Mouse (Mus musculus) frontal cortex, postnatal 36 days (tissue): ENCODE data around the gene Nckap5l.
"Not testable (repeated sequence)": the region's sequence is repeated elsewhere in the genome, so short reads cannot be mapped to it uniquely, and the experiment has no call there.

Experiments used
- DNase-seq, 2 experiments: peaks; one replicate each; pipeline ENCODE4 v3.0.0; 2022; ENCODE audit warnings: low spot score in 2 of 2

Nckap5l gene

GRCm38 (mm10) chr15:99396875-99397274, 60.7 kb downstream of the Nckap5l start:
- no peak for DNase-seq

GRCm38 (mm10) chr15:99396462-99396861, 61.1 kb downstream of the Nckap5l start:
- no peak for DNase-seq

DNA sequence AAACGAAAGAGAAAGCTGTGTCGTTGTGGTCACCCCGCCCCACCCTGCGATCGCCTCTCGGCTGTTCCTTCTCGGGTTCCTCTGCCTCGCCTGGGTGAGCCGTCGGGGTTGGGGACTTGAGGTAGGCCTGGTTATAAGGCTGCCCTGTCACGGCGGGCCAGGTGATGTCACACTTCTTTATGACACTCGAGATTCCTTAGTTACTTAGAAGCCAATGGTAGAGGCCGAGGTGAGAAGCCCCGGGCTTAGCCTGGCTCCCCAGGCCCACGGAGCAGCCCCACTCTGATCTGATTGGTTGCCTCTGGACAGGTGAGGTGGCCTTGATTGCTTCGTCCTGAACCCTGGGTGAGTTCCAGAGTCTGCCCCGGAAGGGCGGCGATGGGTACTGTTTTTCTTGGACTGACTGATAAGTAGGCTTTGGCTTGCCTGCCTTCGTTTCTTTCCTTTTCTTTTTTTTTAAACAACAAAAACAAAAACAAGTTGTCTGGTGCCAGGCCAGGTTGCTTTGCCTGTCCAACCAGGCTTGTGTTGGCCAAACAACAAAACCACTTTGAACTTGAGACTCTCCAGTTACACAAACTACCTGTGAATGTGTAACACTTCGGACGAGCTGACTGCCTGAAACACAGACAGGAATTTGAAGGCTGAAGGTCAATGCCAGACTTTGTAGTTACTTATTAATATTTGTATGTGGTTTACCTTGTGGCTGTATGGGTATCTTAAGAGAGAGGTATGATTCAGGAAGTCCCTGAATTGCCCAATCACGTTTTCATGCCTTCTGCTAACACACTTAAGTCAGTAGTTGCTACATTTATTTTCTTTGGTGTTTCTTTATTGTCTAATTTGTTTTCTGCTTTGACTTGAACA, 63.9 kb downstream of the Nckap5l start:
- DNase-seq = no peak

DNA sequence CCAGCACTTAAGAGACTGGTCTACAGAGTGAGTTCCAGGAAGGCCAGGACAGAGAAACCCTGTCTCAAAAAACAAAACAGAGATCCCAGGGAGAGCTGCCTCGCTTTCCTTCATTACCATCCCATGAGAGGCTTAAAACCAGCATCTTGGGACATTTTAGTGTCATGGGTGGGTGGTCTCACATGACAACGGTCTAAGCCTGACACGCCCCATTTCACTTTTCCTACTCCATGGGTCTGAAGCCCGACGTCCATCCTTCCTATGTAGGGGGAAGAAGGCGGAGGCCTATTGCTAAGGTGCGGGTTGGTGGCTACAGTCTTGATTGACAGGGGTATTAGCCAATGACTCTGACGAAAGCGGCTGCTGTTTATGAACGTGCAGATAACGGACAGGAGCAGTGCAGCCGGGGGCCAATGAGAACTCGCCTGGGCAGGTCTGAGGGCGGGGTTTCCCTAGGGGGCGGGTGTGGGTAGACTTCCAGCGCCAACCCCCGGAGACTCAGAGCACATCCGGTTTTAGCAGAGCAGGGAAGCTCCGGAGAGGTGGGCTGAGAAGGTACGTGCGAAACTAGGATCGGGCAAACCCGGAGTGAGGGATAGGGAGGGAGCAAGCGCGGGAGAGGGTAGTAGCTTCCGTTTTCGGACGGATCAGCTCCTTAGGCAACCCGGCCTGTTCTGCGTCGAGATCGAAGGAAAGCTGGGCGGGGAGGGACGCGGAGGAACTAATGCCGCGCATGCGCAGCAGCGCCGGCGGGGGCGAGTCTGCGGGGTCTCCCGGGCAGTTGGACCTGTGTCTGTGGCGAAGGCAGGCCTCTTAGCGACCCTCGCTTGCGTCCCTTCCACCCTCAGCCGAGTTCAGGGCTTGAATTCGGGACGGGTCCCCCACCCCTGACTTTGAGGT, 64.8 kb downstream of the Nckap5l start, which contains the start of gene Tmbim6:
Tmbim6 (plus strand) TSS at position 397 of the 900 bp plus-strand sequence.
- DNase-seq = peak; percentile 99 to 100

DNA sequence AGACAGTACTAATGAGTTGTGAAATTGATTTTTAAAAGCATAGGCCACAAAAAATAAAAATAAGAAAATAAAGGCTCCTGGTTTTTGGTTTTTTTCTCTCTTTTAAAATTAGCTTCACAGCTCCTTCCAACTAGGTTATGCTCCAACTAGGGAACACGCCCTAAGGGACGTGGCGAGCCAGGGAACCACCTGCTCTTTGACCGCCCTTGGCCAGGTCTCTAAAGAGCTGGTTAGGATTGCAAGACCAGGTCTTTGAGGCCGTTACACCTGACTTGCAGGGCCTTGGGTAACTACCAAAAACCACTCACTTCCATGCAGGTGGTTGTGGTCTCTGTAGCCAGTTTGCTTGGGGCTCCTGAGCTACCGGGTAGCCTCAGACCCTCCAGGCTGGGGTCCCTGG, 65.6 kb downstream of the Nckap5l start:
- no peak for DNase-seq

DNA sequence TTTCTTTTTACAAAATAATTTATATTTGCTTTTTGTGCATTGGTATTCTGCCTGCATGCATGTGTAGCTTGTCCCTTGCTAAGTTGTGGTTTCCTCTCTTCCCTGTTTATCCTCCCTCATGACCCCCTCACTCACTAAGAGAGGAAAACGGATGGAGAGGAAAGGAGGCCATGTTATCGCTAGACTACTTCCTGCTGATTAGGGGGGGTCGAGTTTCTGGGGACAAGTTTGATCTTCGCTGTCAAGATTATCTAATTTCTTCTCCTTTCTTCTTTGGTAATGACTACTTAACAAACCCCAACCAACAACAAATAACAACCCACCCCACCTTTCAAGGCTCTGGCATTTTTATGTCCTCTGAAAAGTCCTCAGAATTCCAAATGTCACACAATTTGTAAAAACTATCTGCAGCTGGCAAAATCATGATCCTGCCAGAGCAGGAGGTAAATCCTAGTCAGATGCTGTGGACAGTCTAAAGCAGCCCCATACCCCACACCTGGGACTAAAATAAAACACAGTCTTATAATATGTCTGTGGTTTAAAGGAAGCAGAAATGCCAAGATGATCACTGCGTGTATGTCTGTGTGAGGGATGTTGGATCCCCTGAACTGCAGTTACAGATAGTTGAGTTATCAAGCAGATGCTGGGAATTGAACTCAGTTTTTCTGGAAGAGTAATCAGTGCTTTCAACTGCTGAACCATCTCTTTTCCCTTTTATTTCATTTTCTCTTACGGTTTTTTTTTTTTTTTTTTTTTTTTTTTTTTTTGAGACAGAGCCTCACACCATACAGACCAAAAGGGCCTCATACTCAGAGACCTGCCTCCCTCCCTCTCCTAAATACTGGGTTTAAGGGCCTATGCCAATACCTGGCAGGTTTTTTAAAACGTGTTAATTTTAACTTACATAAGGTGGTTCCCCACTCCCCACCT, 66.8 kb downstream of the Nckap5l start:
- no peak for DNase-seq

- no peak for DNase-seq
Observed at GRCm38 (mm10) chr15:99387976-99388375, 69.6 kb downstream of the Nckap5l start.

DNA sequence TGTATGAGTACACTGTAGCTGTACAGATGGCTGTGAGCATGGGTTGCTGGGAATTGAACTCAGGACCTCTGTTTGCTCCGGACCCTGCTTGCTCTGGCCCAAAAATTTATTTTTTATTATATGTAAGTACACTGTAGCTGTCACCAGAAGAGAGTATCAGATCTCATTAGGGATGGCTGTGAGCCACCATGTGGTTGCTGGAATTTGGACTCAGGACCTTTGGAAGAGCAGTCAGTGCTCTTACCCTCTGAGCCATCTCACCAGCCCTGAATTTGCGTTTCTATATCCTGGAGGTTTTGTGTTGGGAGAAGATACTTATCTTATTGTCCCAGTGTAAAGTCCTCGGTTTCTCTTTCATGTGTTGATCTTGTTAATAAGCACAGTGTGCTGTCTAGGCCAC, 70.8 kb downstream of the Nckap5l start:
- no peak for DNase-seq

DNA sequence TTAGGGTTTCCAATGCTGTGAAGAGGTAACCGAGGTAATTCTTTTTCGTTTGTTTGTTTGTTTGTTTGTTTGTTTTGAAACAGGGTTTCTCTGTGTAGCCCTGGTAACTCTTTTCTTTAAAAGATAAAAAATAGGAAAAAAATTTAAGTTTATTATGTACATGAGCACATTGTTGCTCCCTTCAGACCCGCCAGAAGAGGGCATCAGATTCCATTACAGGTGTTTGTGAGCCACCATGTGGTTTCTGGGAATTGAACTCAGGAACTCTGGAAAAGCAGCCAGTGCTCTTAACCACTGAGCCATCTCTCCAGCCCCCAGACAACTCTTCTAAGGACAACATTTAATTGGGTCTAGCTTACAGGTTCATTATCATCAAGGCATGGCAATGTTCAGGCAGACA, 71.4 kb downstream of the Nckap5l start:
- DNase-seq = not testable (repeated sequence)

DNA sequence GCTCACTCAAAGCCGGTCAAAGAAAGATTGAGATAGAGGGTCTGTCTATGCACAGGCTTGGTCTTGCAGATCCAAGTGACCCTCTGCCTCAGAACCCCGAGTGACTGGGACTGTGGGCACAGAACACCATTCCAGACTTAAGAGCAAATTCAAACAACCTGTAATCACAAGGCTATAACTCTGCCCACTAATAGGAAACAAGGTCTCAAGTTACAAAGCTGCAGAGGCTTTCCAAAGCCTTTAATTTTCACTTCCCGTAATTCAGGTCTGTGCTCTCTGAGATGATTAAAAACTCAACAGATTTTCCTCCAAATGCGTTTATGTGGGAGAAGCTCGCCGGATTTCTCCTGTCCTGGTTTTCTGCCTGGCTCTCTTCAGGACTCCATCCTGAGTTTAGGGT, 73.5 kb downstream of the Nckap5l start:
- no peak for DNase-seq

DNA sequence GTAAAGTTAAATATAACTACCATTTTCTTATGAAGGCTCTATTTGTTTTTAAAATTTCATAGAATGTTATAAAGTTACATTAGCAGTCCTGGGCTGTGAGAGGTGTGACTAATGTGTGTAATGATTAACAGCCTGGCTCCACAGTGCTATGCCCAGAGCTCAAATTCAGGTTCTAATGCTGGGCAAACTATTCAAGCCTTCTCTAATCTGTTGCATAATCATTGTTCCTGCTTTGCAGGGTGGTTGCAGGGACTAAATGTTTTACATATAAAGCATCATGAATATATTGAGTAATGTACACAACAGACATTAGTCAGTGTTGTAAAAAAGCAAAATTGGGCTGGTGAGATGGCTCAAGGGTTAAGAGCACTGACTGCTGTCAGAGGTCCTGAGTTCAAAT, 74.7 kb downstream of the Nckap5l start:
- DNase-seq = no peak

- DNase-seq = no peak
Observed at GRCm38 (mm10) chr15:99376240-99376639, 81.3 kb downstream of the Nckap5l start.

- DNase-seq = no peak
Observed at GRCm38 (mm10) chr15:99375581-99375980, 82.0 kb downstream of the Nckap5l start.

GRCm38 (mm10) chr15:99375036-99375435, 82.5 kb downstream of the Nckap5l start:
- DNase-seq = no peak

GRCm38 (mm10) chr15:99372761-99373160, 84.8 kb downstream of the Nckap5l start:
- no peak for DNase-seq
